Mouse (Mus musculus): ENCODE results near the gene Chst12.
"Not testable (repeated sequence)": the region's sequence is repeated elsewhere in the genome, so short reads cannot be mapped to it uniquely, and the experiment has no call there.

Chst12 gene

DNA sequence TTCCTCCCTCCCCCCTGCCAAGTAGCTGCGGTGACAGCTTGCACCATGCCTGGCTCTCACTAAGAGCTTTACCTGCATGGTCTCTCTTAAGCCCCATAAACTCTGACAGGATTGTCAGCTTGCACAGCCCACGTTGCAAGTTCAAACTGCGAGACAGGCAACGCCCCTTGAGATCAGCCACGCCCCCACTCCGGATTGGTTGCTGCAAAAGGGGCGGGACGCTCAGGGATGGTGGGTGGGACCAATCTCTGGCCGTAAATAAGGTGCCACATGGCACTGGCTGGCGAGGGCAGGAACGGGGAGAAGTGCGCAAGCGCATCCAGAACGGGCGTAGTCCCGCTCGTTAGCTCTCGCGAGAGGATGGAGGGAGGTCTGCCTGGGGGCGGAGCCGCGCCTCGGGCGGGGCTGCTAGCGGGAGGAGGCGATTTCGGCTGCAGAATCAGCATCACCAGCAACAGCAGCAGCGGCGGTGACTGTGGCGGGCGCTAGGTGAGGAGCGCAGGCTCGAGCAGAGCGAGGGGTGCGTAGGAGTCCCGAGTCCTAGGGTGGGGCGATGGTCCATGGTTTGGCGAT, at the start of gene Chst12:
Gene Chst12, plus strand, starts transcription at position 343 of the 573 bp plus-strand sequence.
- peak; percentile 99 for DNase-seq (ENCODE audit: low read depth, low spot score)

DNA sequence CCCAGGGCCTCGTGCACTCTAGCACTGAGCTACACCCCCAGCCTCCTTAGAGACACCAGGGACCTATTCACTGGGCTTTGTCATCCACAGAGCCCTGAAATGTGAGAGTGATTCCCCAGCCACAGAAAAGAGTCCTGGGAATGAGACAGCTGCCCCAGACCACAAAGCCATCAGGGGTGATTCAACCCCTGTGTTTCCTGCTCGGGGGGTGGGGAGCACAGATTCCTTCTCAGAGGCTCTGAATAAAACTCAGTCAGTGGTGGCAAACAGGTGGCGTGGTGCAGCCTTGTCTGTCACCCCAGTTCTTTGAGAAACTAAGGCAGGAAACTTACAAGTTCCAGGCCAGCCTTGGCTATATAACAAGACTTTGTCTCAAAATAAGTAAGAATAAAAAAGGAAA, 43.9 kb upstream of the Chst12 start:
- no peak for DNase-seq (ENCODE audit: low read depth, low spot score)

DNA sequence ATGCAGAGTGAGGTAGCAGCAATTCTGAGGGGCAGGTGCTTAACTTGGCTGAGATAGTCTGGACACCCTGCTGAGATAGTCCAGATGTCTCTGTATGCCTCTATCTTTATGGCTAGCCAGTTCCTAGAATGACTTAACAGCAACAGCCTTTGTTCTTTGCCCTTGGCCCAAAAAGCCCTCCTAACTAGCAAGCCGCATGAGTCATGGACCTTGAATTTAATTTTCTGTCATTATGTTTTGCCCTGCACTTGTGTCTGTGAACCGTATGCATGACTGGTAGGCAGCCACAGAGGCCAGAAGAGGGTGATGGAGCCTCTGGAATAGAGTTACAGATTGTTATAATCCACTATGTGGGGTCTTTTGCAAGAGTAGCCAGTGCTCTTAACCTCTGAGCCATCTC, 42.2 kb upstream of the Chst12 start:
- DNase-seq (ENCODE audit: low read depth, low spot score) = not testable (repeated sequence)

DNA sequence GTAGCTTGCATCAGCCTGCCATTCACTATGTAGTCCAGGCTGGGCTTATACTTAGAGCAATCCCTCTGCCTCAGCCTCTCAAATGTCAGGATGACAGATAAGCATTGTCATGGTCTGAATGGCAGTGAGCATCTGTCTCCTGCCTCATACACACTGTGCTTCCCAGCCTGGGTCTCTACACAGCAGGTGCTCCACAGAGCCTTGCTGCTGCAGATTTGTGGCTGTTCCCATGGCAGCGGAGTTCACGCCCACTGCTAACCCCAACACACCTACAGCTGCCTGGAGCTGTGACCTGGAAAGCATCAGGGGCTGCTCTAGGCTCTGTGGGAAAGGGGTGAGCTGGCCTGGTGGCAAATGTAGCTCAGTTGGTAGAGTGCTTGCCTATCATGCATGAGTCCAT, 40.4 kb upstream of the Chst12 start:
- DNase-seq (ENCODE audit: low read depth, low spot score) = no peak

DNA sequence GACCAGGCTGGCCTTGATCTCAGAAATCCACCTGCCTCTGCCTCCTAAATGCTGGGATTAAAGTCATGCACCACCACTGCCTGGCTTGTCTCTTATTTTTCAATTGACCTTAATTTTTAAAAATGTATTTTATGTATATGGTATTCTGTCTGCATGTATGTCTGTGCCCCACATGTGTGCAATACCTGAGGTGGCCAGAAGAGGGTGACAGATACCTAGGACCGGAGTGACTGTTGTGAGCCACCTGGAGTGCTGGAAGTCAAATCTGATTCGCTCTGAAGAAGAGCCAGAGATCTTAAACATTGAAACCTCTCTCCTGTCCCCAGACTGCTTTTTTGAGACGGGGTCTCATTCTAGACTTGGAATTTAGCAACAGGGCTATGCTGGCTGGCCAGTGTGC, 33.0 kb upstream of the Chst12 start:
- DNase-seq (ENCODE audit: low read depth, low spot score) = peak; percentile 5

DNA sequence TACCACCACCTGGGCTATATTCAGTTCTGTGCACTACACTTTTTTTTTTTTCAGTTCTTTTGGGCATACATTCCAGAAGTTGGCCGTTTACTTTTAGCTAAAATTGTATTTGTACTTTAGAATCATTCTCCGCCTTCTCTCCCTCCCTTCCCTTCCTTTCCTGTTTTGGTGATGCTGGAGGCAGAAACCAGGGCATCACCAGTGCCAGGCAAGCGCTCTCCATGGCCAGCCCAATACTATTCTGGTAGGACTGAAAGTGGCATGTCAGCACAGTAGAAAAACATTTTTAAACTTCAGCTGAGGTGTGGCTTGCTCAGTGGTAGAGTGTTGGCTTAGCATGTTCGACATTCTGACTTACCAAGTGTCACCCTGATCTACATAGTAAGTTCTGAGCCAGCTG, 23.9 kb upstream of the Chst12 start:
- no peak for DNase-seq (ENCODE audit: low read depth, low spot score)

DNA sequence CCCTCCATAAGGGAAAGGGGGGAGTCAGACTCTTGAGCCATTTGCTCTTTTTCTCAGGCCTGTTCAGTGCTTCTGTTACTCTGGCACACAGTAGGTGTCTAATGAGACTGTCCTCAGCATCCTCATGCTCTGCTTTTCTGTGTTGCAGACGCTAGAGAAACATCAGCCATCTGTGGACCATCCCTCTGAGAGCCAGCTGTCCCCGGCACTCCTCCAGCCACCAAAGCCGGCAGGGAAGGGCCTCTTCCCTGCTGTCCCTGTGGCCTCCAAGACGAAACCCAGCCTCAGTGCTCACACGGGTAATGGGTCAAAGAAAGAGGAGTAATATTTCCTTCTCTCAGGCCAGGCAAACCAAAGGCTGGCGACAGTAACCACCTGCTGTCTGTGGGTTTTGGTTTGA, 14.2 kb upstream of the Chst12 start:
- no peak for DNase-seq (ENCODE audit: low read depth, low spot score)

DNA sequence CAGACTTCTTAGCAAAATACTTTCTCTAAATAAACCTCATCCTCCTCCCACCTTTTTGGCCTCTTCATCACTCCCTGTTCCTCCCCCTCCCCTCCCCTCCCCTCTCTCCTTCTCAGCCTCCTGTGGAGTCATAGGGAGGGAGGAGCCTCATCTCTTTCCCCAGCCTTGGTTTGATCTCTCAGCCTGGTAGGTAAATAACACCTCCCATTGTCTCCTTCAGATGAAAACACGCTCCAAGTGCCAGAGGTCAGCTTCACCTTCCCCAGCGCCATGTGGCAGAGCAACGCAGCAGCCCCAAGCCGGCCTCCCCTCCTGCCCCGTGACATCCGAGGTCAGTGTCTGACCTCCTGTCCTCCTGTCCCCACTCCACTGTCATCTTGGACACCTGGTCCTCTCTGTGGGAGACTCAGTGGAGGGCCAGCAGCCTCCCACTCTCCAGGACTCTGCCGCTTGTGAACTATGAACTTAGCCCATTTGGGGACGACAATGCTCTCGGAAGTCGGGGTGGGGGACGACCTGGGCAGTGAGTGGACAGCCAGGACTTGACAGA, 12.6 kb upstream of the Chst12 start:
- no peak for DNase-seq (ENCODE audit: low read depth, low spot score)

DNA sequence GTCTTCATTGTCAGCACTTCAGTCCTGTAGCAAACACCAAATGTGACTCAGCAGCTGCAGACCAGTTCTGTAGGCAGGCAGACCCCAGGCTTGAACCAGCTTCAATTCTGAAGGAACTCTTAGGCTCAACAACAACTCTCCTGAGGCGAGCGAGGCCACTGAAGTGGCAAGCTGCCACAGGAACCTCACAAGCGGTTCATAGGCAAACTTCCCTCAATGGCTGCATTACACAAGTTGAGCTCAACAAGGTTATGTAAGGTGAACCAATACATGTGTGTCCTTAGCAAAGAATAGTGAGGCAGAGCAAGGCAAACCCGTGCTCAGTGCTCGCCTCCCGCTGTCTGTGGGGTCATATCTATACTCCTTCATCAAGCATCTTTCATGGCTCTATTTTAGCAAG, 7.2 kb upstream of the Chst12 start:
- DNase-seq (ENCODE audit: low read depth, low spot score) = no peak

DNA sequence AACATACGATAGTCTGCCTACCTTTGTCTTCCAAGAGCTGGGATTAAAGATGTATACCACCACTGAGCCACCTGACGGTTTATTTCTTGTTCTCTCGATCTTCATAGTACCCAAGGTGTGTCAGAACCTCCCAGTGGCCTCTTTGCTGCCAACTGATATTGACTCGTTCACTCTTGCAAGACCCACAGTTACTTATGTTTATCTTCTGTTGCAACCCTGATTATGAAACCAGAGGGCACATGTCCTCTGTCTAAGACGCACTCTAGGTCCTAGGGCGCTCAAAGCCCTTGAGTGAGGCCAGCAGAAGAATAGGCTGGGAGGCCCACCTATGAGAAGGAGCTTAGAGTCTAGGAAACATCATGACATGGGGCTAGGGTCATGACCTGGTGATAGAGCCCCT, 4.6 kb upstream of the Chst12 start:
- DNase-seq (ENCODE audit: low read depth, low spot score) = no peak

DNA sequence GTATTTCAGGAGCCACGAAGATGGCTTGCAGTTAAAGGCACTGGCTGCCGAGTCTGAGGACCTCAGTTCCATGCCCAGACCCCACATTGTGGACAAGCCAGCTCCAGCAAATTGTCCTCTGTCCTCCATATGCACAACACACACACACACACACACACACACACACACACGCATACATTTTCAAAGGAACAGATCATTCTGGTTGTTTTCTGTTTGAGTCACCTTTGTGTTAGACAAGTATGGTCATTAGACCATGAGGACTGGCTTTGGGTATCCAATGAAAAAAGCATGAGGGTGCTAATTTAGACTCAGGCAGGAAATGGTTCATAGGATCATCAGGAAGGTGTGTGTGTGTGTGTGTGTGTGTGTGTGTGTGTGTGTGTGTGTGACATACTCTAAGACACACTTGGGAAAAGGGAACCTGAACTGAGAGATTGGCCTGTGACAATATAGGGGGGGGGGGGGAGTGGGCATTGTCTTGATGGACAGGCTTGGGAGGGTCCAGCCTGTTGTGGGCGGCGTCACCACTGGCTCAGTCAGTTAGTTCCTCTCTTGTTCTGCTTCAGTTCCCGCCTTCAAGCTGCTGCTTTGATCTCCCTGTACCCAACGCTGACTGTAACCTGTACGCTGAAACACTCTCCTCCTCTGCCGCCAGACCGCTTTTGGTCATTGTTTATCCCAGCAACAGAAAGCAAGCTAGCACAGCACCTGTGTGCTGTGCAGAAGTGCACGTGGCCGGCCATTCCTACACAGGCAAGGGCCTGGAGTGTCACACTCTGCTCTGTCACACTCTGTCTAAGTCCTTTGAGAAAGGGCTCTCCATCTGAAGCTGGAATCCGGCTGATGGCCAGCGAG, 3.1 kb upstream of the Chst12 start:
- DNase-seq (ENCODE audit: low read depth, low spot score) = no peak

DNA sequence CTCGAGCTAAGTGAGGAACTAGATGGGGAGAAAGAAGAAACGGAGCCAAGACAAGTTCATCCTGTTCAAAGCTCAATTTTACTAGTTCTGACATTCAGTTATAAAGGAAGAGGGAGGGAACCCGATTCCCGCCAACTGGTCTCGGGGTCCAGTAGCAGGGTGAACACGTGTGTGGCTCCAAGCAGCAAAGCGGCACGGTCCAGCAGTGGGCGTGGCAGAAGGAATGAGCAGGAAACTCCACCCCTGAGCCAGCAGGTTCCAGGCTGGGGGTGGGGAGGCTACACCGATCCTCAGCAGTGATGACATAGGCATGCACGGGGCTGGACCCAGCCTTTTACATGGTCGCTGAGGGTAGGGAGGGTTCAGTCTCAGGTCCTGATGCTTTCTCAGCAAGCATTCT, 2.4 kb upstream of the Chst12 start:
- DNase-seq (ENCODE audit: low read depth, low spot score) = peak; percentile 34

DNA sequence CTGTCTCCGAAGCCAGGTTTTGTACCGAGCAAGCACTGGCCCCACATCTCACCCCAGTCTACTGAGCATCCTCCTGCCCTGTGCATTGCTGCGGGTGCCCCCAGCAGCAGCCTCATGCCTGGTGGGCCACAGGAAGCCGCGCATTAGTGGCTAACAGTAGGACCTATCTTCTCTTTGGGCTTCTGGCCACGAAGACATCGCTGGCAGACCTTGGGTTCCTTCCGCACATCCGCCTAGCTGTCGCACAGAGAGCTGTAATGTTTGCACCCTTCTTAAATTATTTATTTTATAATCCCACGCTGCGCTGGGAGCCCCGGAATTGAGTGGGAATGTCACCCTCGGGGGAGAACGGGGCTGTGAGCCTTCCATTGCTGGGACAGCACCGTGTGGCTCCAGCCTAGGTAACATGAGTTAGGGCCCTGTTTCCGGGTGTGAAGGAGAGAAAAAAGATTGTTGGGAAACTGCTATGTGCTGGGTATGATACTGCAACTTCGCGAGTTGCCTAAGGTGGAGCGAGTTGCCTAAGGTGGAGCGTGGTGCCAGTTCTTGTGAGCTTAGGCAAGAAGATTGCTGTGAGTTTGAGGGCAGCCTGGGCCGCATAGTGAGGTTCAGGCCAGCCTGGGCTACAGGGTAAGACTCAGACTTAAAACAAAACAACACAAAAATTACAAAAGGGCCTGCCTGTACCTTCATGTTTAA, 895 bp downstream of the Chst12 start:
- no peak for DNase-seq (ENCODE audit: low read depth, low spot score)

DNA sequence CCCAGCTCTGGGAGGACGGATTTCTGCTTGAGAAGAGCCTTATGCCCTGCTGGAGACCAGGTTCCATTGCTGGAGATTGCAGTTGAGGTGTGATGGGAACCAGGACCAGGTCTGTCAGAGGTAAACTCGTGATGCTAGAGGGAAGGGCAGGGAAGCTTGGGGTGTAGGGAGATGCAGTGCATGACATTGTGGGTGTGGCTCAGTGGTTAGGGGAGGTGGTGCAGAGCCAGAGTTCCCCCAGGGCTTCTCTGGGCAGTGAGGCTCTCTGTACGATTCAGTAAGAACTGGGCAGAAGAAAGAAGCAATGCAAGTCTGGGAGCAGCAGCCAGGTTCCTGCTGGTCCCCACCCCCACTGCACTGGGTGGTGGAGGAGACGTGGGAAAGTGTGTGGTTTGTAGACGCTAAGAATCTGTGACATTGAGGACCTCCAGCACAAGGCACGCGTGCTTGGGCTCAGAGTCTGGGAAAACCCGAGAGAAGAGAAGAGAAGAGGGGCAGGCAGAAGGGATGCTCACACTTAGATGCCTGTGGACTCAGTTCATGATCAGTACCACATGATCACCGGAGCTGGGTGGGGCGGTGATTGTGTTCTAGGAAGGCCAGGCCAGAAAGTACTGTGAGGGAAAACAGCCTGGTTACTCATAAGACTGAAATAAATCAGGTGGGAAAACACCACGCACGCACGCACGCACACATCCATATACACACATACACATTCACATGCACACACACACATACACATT, 2.3 kb downstream of the Chst12 start:
- DNase-seq (ENCODE audit: low read depth, low spot score) = no peak

DNA sequence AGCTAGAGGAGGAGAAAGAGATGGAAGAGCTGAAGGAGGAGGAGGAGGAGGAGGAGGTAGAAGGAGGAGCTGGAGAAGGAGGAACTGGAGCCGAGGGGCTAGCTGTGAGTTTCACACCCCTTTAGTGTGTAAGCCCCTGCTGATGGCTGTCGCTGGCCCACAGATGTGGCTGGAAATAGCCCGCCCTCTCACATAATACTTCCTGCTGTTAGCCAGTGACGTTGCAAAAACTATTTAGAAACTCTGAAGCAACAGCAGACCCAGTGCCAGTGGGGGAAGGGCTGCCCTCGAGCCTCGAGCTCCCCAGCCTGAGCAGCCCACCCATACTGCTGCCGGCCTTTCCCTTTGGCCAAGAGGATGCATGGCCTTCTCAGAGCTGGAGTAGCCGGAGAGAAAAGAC, 3.3 kb downstream of the Chst12 start:
- DNase-seq (ENCODE audit: low read depth, low spot score) = no peak

DNA sequence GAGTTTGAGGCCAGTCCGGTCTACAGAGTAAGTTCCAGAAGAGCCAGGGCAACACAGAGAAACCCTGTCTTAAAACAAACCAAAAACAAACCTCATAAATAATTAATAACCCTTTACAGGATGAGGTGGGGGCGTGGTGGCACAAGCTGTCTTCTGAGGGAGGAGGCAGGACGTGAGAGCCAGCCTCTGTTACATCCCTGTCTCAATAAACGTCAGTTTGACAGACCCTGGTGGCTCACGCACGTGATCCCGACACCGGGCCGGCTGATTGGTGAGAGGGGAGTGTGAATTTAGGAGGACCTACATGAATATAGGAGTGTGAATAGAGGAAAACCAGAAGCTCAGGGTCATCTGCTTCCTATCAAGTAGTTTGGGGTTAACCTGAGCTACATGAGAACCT, 3.9 kb downstream of the Chst12 start:
- DNase-seq (ENCODE audit: low read depth, low spot score) = no peak

DNA sequence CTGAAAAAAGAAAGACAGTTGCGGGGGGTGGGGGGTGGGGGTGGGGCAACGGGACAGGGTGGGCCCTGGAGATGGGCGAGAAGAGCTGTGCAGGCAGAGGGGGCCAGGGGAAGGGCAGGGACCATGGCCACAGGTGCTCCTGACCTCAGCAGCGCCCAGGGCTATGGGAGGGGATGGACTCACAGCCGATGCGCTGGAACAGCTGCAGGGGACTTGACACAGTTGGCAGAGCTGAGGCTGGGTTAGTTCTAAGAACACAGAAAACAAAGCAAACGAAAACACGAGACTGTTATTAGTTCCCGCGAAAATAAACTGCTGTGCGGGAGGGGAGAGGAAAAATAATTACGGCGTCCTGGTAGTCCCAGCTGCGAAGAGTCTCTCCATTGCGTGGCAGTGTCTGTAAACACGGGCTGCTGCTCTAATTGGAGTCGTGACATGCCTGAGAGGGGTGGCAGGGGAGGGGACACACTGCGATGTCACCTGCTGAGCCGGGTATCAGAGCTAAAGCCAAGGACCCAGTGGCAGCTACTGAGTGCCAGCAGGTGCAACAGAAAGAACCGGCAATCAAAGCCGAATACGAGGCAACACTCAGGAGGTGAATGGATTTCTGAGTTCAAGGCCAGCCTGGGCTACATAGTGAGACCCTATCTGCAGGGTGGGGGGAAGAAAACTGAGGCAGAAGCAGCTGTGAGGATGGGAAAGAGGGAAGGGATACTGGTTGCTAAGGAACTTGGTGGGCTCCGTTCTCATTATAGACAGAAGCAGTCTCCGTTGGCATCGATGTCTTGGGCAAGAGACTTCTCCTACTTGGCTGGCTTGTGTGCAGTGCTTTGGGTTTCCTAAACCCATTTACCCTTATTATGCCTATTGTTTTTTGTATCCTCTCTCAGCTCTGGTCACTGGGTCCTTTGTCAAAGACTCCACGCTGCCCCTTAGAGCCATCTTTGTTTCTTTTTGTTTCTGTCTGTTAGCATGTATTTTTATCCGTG, 5.0 kb downstream of the Chst12 start:
- DNase-seq (ENCODE audit: low read depth, low spot score) = no peak

DNA sequence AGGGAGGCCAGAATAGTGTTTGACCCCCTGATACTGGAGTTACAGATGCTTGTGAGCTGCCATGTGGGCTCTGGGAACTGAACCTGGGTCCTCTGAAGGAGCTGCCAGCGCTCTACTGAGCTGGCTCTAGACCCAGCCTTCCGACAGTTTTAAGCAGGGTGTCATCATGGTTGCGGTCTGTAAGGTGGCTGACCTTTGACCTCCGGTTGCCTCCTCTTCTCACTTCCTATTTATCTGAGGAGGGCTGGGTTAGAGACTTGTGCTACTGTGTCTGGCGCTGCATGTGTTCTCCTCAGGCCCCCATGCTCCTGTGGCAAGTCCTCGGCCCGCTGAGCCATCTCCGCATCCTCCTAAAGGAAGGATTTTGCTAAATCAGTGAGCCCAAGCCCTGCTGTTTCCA, 8.6 kb downstream of the Chst12 start:
- DNase-seq (ENCODE audit: low read depth, low spot score) = no peak

DNA sequence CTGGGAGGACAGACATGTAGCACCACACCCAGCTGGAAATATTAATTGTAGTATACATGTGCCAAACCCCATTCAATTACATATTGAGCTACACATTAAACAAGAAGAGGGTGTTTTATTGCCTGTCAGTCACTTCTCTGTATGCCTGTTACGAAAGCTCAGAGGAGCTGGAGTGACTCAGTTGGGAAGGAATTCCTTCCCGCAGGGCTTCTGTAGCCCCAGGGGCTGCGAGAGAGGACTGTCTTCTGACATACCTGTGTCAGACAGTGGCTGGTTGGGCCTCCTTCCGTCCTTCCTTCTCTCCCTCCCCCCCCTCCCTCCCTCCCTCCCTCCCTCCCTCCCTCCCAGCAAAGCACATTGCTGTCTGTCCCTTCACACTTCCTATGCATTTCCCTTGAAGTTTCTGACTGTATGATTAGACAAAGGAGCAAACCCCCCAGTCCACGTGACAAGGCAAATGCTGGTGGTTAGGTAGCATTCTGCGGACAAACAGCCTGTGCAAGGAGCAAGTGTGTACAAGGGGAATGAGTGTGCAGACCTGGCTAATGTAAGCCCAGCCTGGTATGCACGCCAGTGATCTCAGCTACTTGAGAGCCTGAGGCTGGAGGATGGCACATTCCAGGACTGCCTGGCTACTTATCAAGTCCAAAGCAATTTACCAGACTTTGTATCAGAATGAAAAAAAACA, 9.6 kb downstream of the Chst12 start:
- DNase-seq (ENCODE audit: low read depth, low spot score) = no peak

All from embryo, embryonic 11.5 days (tissue).